Mouse (Mus musculus) C2C12 (cell line): ENCODE measurements around the gene Auts2.

Experiments
- CEBPB ChIP-seq: IDR thresholded peaks from one replicate; pipeline ENCODE4 v1.6.1; 2011; ENCODE audit warnings: low read depth, mild to moderate bottlenecking, control low read depth, moderate library complexity
- CTCF ChIP-seq: IDR thresholded peaks from one replicate; pipeline ENCODE4 v1.5.1; 2011; ENCODE audit not compliant: control insufficient read depth, insufficient read depth, insufficient read length
- MAX ChIP-seq: IDR thresholded peaks from one replicate; pipeline ENCODE4 v1.6.1; 2011; ENCODE audit warnings: mild to moderate bottlenecking, control low read depth
- MYOD1 ChIP-seq: IDR thresholded peaks from one replicate; pipeline ENCODE4 v1.6.1; 2011; ENCODE audit warnings: low read depth; ENCODE audit not compliant: control insufficient read depth, insufficient read length
- MYOG ChIP-seq: IDR thresholded peaks from one replicate; pipeline ENCODE4 v1.6.1; 2011; ENCODE audit not compliant: control insufficient read depth, insufficient read length; ENCODE audit errors: extremely low read depth

GRCm38 (mm10) chr5:131815498-131815897, 727.6 kb downstream of the Auts2 start:
- TF ChIP-seq CTCF = no peak
- no peak for TF ChIP-seq MYOD1
- TF ChIP-seq CEBPB = no peak
- no peak for TF ChIP-seq MAX
- no peak for TF ChIP-seq MYOG
